Mouse (Mus musculus): Measurements from ENCODE around the gene Gm20458.

The Gm20458 gene

GRCm38 (mm10) chr2:164453887-164454500 is 6.8 kb upstream of the Gm20458 start:
- DNase-seq: peak; percentile 67

GRCm38 (mm10) chr2:164454846-164455245 is 5.9 kb upstream of the Gm20458 start:
- DNase-seq: peak; percentile 96

- no peak for DNase-seq
Measured at GRCm38 (mm10) chr2:164455421-164456190, 5.2 kb upstream of the Gm20458 start.

GRCm38 (mm10) chr2:164456413-164456812 is 4.4 kb upstream of the Gm20458 start:
- DNase-seq: no peak

DNA sequence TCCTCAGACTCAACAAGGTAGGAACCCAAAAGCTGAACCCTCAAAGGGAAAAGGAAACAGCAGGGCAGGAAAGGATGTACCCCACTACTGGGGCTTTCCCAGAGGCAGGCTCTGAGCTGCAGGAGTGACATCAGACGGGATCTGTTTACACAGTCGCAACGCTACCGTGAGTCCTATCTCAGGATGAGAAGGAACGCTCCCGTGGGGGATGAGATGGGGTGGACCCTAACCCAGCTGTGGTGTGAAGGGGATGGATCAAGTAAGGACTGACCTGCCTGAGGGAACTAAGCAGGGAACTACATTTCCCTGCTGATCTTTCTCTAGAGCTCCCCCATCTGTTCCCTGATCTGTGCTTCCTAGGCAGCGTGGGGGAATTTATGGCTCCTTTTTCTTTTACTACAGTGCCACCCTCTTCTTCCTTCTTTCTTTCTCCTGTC is 3.9 kb upstream of the Gm20458 start, which contains the start of gene Sys1:
TSS of gene Sys1 (plus strand) at position 101 of the 437 bp plus-strand sequence.
- no peak for DNase-seq

- DNase-seq: peak; percentile 87
Measured at GRCm38 (mm10) chr2:164457942-164458341, 2.8 kb upstream of the Gm20458 start.

GRCm38 (mm10) chr2:164458535-164458934 is 2.2 kb upstream of the Gm20458 start:
- peak; percentile 65 for DNase-seq

GRCm38 (mm10) chr2:164465161-164465560 is 4.4 kb downstream of the Gm20458 start:
- DNase-seq: no peak

DNA sequence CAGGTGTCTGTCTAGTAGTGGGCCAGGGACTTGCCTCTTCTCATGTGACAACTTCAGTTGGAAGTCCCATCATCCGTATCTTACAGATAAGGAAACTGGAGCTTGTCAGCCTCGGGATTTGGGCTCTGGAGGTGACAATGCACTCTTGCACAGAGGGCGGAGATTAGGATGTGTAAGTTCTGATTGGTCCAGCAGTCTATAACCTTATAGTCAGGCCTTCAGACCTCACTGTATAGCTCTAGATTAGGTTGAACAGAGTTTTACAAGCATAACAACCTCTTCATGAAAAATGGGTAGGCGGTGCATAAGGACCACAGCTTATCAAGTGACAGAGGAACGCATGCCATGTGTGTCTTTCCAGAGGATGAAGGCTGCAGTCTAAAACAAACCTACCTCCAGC is 6.0 kb downstream of the Gm20458 start:
- no peak for DNase-seq

- DNase-seq: no peak
Measured at GRCm38 (mm10) chr2:164470254-164470653, 9.5 kb downstream of the Gm20458 start.

- DNase-seq: no peak
Measured at GRCm38 (mm10) chr2:164473624-164474023, 12.9 kb downstream of the Gm20458 start, which contains the start of gene Trp53tg5. Trp53tg5 (minus strand) TSS chr2:164473724.

GRCm38 (mm10) chr2:164485681-164486257 is 25.0 kb downstream of the Gm20458 start, which contains the start of gene Dbndd2:
Dbndd2 (plus strand) TSS chr2:164486106.
- DNase-seq: peak; percentile 78

DNA sequence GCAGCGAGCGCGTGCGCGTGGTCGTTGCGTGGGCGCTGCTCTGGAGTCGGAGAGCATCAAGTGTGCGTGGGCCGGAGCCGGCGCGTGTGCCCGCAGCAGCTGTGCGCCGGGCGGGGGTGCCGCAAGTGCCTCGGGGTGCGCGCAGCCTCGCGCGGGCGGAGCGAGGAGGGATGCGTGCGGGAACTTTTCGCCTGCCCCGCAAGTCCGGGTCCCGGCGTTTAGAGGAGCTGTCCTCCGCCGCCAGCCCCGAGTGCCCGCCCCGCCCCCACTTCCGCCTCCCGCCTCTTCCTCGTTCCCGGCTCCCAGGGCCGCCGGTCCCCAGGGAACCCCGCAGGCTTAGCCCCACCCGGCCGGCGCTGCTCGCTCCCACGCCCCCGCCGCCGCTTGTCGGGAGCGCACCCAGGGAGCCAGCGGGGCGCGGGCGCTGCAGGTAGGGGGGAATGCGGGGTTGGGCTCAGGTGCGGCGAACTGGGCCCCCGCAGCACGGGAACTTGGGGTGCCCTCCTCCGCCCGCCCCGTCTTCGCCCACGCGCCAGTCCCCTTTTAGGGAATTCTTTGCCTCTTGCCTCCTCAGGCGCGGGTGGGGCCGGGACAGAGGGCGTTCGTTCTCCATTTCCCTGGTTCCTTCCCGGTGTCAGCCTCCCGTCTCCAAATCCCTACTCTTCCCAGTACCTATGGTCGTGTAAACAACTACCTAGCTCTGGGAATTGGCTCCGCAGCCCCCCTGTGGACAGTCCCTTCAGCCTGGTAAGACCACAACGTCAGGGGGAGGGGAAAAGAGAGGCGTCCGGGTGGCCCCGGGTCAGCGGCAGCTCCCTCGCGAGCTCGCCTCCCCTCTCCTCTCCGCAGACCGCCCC is 25.7 kb downstream of the Gm20458 start:
- peak; percentile 41 for DNase-seq

DNA sequence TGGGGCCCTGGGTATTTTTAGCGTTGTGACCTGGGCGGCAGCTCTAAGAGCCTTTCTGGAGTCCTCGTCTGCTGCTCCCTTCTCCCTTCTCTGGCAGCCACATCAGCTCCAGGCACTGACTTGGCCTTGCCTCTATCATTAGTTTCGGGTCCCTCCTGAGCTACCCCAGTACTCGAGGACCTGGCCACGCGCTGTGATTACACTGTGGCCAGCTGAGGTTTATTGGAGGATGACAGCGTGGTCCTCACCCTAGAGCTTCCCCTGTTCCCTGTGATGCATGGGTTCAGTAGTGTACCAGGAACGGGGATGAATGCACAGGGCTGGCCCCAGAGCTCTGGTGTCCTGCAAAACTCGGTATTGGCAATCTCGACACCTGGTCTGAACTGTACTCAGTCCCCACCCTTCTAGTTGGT is 26.4 kb downstream of the Gm20458 start:
- DNase-seq: no peak

DNA sequence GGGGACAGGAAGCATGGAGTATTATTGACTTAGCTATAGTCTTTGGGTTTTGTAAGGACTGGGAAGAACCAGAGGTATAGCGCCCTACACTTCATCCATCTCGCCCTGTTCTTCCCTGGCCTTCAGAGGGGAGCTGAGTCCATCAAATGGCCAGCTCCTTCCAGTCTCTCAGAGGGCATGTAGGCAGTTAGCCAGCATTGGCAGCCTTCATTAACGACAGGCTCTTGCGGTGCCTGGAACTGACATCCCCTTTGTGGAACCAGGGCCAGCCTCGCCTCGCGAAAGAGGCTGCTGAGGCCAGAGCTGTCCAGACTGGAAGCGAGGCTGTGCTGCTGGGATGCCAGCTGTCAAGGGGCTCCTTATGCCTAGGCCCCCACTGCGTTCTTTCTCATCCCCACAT is 27.0 kb downstream of the Gm20458 start:
- DNase-seq: no peak

DNA sequence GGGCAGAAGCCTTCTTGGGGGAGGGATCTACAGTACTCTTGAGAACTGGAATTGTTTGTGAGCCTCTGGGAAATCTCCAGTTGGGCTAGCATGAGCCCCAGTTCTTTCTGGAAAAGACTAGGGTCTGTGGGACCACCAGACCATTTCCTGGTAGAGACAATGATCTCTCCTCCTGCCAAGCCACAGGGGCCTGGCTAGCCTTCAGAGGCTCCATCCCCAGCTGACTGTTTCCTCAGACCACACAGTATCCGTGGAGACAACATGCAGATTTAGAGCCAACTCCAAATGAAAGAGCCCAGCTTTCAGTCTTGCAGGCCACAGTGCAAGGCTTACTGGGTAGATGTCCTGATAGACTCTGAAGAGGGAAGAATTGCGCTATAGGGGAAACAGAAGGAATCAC is 33.4 kb downstream of the Gm20458 start:
- DNase-seq: no peak

- no peak for DNase-seq
Measured at GRCm38 (mm10) chr2:164496331-164496730, 35.6 kb downstream of the Gm20458 start.

DNA sequence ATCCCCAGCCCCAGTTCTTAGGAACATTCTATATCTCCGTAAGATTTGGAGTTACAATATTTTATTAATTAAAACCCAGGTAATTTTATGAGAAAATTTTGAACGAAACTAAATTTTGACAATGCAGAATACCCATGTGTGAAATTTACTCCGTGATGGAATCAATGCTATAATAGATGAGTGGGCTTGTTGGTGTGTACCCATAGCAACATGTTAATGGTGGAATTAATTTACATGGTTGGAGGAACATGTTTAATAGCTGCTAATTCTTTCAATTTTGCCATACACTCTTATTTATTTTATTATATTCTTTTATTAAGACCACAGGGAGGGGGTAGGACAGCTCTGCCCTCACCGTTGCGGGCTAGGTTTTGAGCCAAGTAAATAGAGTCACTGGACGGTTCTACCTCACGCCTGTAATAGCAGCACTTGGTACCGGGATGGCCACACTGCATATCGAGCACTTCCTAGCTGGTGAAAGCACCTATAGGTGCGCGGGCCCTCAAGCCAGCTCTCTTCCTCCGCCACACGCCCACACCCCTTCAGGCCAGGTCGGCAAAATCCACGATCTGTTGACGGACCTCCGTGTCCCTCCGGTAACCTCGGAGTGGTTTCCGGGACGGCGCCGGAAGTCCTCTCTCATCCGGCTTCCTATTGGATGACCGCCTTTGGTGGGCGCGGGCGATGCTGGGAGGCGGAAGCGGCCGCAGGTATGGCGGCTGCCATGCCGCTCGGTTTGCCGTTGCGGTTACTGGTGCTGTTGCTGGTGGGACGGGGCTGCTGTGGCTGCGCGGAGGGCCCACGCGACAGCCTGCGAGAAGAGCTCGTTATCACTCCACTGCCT is 36.3 kb downstream of the Gm20458 start, which contains the start of gene Pigt:
TSS of gene Pigt (plus strand) at position 674 of the 844 bp plus-strand sequence.
- DNase-seq: peak; percentile 83

- no peak for DNase-seq
Measured at GRCm38 (mm10) chr2:164497691-164498268, 37.0 kb downstream of the Gm20458 start.

DNA sequence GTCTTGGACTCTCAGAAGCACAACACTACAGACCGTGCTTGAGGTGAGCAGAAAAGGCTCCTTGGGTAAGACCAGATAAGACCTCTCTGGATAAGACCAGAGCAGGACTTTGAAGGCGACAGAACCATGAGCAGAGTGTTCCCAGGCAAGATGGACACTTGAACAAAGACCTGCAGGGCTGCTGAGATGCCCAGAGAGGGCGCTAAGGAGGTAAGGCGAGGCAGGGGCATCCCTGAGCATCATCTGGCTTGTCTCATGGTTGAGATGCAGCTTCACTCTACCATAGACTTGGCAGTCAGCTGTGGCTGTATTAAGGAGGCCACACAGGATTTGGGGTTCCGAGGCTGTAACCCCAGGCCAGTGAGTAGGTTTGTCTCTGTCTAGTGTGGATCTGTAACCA is 38.5 kb downstream of the Gm20458 start:
- DNase-seq: no peak

- DNase-seq: peak; percentile 76
Measured at GRCm38 (mm10) chr2:164500511-164500910, 39.7 kb downstream of the Gm20458 start.

Data from kidney, adult 11 months (tissue).